Mouse (Mus musculus) CH12.LX (cell line): ENCODE results near the gene Top3a.

Experiments used
- EP300 ChIP-seq: IDR thresholded peaks from 2 replicates; pipeline ENCODE4 v1.6.1; 2011; ENCODE audit warnings: low read length, improper control_type of control experiment
- JUND ChIP-seq: conservative IDR thresholded peaks from 2 replicates; pipeline ENCODE4 v1.6.1; 2011; ENCODE audit warnings: low read depth, low read length, improper control_type of control experiment
- PAX5 ChIP-seq: IDR thresholded peaks from 2 replicates; pipeline ENCODE4 v1.6.1; 2012; ENCODE audit warnings: low read length, inconsistent platforms, mixed read lengths
- POLR2AphosphoS2 ChIP-seq: IDR thresholded peaks from 2 replicates; pipeline ENCODE4 v1.6.1; 2011; ENCODE audit warnings: low read depth, low read length, improper control_type of control experiment
- TCF12 ChIP-seq: IDR thresholded peaks from 2 replicates; pipeline ENCODE4 v1.6.1; 2014; ENCODE audit warnings: low read depth, mild to moderate bottlenecking, inconsistent platforms, low read length, improper control_type of control experiment
- UBTF ChIP-seq: IDR thresholded peaks from 2 replicates; pipeline ENCODE4 v1.6.1; 2012; ENCODE audit warnings: low read depth, mild to moderate bottlenecking, inconsistent platforms, low read length, improper control_type of control experiment, moderate library complexity

DNA sequence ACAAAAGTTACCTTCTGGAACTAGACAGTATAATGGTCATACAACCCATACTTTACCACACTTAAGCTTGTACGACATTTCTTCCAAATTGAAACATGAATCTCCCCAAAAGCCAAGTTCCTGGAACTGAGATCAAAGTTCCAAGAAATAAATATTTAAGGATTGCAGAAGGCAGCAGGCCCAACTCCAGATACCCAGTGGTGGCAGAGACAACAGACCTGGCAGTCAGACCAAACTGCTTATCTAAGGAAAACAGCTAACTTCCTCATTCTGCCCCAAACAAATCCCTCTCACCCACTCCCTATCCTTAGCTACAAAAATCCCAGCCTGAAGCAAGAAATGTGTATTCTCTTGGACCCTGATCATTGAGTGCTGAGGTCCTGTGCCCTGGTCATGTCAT lies 2.3 kb downstream of the Top3a start:
- TF ChIP-seq JUND (no peak), PAX5 (no peak), EP300 (no peak), TCF12 (no peak), POLR2AphosphoS2 (no peak), UBTF (no peak)
